Mouse (Mus musculus) C2C12 (cell line): Measurements from ENCODE around the gene Acy3.
A peak's percentile ranks its signal among the peaks of the same experiment; 100 is the strongest.

Source experiments
- CEBPB ChIP-seq: IDR thresholded peaks from one replicate; pipeline ENCODE4 v1.6.1; 2011; ENCODE audit warnings: low read depth, mild to moderate bottlenecking, control low read depth, moderate library complexity
- CTCF ChIP-seq: IDR thresholded peaks from one replicate; pipeline ENCODE4 v1.5.1; 2011; ENCODE audit not compliant: control insufficient read depth, insufficient read depth, insufficient read length
- FOSL1 ChIP-seq: IDR thresholded peaks from one replicate; pipeline ENCODE4 v1.8.0; 2011; ENCODE audit warnings: mild to moderate bottlenecking, low read length; ENCODE audit not compliant: poor library complexity, insufficient read depth, severe bottlenecking
- MAX ChIP-seq: IDR thresholded peaks from one replicate; pipeline ENCODE4 v1.6.1; 2011; ENCODE audit warnings: mild to moderate bottlenecking, control low read depth
- MYOD1 ChIP-seq: IDR thresholded peaks from one replicate; pipeline ENCODE4 v1.6.1; 2011; ENCODE audit warnings: low read depth; ENCODE audit not compliant: control insufficient read depth, insufficient read length
- MYOG ChIP-seq: IDR thresholded peaks from one replicate; pipeline ENCODE4 v1.6.1; 2011; ENCODE audit not compliant: control insufficient read depth, insufficient read length; ENCODE audit errors: extremely low read depth
- USF1 ChIP-seq: IDR thresholded peaks from one replicate; pipeline ENCODE4 v1.6.1; 2011; ENCODE audit warnings: low read depth, mild to moderate bottlenecking, control low read depth, moderate library complexity

DNA sequence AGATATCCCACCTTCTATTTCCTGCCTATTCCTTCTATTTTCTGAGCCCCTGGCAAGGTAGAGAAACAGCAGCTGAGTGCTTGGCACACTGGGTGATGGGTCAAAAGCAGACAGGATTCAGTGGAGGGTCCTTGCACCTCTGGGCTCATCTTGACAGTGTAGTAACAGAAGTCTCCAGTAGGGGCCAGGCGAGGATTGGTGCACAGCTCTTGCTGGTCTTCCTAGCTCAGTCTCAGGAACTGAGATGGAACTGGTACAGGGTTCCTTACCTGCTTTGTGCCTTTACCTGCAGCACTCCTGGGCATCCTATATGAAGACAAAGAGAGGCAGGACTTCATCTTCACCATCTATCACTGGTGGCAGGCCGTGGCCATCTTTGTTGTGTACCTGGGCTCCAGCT, 39.7 kb upstream of the Acy3 start:
- peak; percentile 58 for TF ChIP-seq CTCF
- TF ChIP-seq MYOG, result no peak
- no peak for TF ChIP-seq USF1
- no peak for TF ChIP-seq MAX
- TF ChIP-seq FOSL1, result no peak
- no peak for TF ChIP-seq CEBPB
- TF ChIP-seq MYOD1, result no peak
